Mouse (Mus musculus): Measurements from ENCODE around the gene Ppm1j.

GRCm38 (mm10) chr3:104818749-104819134 is 37.9 kb downstream of the Ppm1j start:
- TF ChIP-seq CTCF (IDR thresholded peaks at IDR 0.05; ENCODE audit: extremely low read depth, insufficient read length, insufficient replicate concordance, low read depth, low read length) (no peak), POLR2A (IDR thresholded peaks at IDR 0.05; ENCODE audit: low read depth, low read length) (no peak)
